Mouse (Mus musculus) liver, postnatal 0 days (tissue): Measurements from ENCODE around the gene Prkd2.

Source experiments
- CTCF ChIP-seq: sonication (generic); IDR thresholded peaks from 2 replicates; pipeline ENCODE4 v1.5.1; 2016; ENCODE audit warnings: antibody characterized with exemption, low read depth
- EP300 ChIP-seq: IDR thresholded peaks from 2 replicates; pipeline ENCODE4 v1.6.1; 2016; ENCODE audit warnings: antibody characterized with exemption, low read depth, mild to moderate bottlenecking

- peak; percentile 70 for TF ChIP-seq CTCF
- TF ChIP-seq EP300 = no peak
Observed at GRCm38 (mm10) chr7:16848579-16848978, 5.9 kb downstream of the Prkd2 start.
